Mouse (Mus musculus) midbrain, embryonic 13.5 days (tissue): Measurements from ENCODE around the gene Olfr1509. TPM values are rescaled to one million over a fixed set of nuclear protein-coding genes. Genes with fewer than 3 reads are reported as not detected.
"Not testable (repeated sequence)": the region's sequence is repeated elsewhere in the genome, so short reads cannot be mapped to it uniquely, and the experiment has no call there.

Experiments
- ATAC-seq: fragments of 200-750 bp; cut with Nextera tagmentation; 2 replicates; pipeline ENCODE4 v1.8.0; 2017; ENCODE audit warnings: mild to moderate bottlenecking, moderate TSS enrichment, moderate library complexity
- H3K27ac ChIP-seq: fragments of 300-500 bp; sonication (generic); 2 replicates; pipeline ENCODE4 v1.5.1; 2015; ENCODE audit warnings: inconsistent platforms, mild to moderate bottlenecking, moderate library complexity
- H3K27me3 ChIP-seq: fragments of 300-500 bp; sonication (generic); 2 replicates; pipeline ENCODE4 v1.6.1; 2015; ENCODE audit warnings: mild to moderate bottlenecking, inconsistent platforms
- H3K36me3 ChIP-seq: fragments of 300-500 bp; sonication (generic); 2 replicates; pipeline ENCODE4 v1.6.1; 2015; ENCODE audit warnings: mild to moderate bottlenecking, inconsistent platforms
- H3K4me1 ChIP-seq: fragments of 300-500 bp; sonication (generic); replicated peaks from 2 replicates; pipeline ENCODE4 v1.6.1; 2015; ENCODE audit warnings: inconsistent platforms
- H3K4me2 ChIP-seq: fragments of 300-500 bp; sonication (generic); replicated peaks from 2 replicates; pipeline ENCODE4 v1.6.1; 2015; ENCODE audit warnings: moderate library complexity, mild to moderate bottlenecking, inconsistent platforms
- H3K4me3 ChIP-seq: fragments of 300-500 bp; sonication (generic); replicated peaks from 2 replicates; pipeline ENCODE4 v1.5.1; 2015; ENCODE audit warnings: mild to moderate bottlenecking, inconsistent platforms
- H3K9ac ChIP-seq: fragments of 300-500 bp; sonication (generic); replicated peaks from 2 replicates; pipeline ENCODE4 v1.6.1; 2015; ENCODE audit warnings: mild to moderate bottlenecking, inconsistent platforms
- H3K9me3 ChIP-seq: fragments of 300-500 bp; sonication (generic); 2 replicates; pipeline ENCODE4 v1.6.1; 2016; ENCODE audit warnings: mild to moderate bottlenecking, inconsistent platforms
- WGBS: fragments of 180-500 bp; shearing (Covaris S2); methylation state at CpG from one replicate; pipeline ENCODE4 v1.1.7; 2015; 5-methylcytosine and 5-hydroxymethylcytosine counted together
- polyA plus RNA-seq: library from polyadenylated mRNA; unstranded; fragments of >200 nt; fragmentation: Nextera tagmentation; extraction: Ambion mirVana; gene quantifications from 2 replicates; pipeline ENCODE4 v1.2.1, GENCODE M21; 2015

Olfr1509 gene
- polyA plus RNA-seq, result not detected in 2 replicates

- no peak for ATAC-seq
- Histone ChIP-seq H3K9ac (no peak within 1 kb of the TSS), H3K27ac (no peak within 1 kb of the TSS), H3K9me3 (no peaks in the 10 kb centered on the region), H3K4me2 (no peak within 1 kb of the TSS), H3K4me3 (no peak within 1 kb of the TSS), H3K4me1 (no peaks in the 10 kb centered on the region), H3K36me3 (no peaks in the 10 kb centered on the region), H3K27me3 (no peaks in the 10 kb centered on the region)
These were observed at the start of gene Olfr1509 for GRCm38 (mm10) chr14:52442690-52443089. TSS of gene Olfr1509 (plus strand) at chr14:52442990.

- 84% methylated on average over 4 of the region's 4 CpGs for WGBS
- Histone ChIP-seq H3K4me2 (no peak within 1 kb of the TSS), H3K4me3 (no peak within 1 kb of the TSS)
These were observed 45.5 kb upstream of the Olfr1509 start, which contains the start of gene Olfr1511 for GRCm38 (mm10) chr14:52397279-52397678. TSS of gene Olfr1511 (minus strand) at chr14:52397379.

DNA sequence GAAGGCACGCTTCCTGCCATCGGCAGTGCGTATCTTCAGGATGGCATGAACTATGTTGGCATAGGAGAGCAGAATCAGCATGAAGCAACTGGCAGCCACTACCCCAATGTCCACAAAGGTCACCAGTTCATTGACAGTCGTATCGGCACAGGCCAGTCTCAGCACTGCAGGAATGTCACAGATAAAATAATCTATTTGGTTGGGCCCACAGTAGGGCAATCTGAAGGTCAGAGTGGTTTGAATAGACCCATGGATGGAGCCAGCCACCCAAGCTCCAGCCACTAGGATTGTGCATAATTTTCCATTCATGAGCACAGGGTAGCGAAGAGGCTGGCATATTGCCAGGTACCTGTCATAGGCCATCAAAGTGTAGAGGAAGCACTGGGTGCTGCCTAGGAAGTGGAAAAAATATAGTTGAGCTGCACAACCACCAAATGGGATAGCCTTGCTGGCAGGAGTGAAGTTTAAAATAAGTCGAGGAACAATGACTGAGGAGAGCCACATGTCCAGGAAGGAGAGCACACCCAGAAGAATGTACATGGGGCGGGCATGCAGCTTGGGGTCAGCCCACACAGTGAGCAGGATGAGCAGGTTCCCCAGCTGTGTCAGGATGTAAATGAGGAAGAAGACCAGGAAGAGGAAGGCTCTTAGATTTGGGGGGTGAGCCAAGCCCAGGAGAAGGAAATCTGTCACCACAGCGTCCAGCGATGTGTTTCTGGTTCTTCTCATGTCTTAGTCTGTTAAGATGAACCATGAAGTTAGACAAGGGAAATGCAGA is 32.5 kb upstream of the Olfr1509 start:
- 82% methylated on average over 7 of the region's 10 CpGs for WGBS
- not testable (repeated sequence) for H3K4me1 ChIP-seq, H3K27me3 ChIP-seq, H3K9me3 ChIP-seq, H3K4me2 ChIP-seq, H3K27ac ChIP-seq, H3K9ac ChIP-seq, H3K36me3 ChIP-seq, H3K4me3 ChIP-seq
- 0 out of 2 replicates have a peak, but pooled peaks have one; percentile 20 for ATAC-seq

More at GRCm38 (mm10) chr14:52397279-52397678, 45.5 kb upstream of the Olfr1509 start, which contains the start of gene Olfr1511:
- Histone ChIP-seq H3K9ac (no peak within 1 kb of the TSS), H3K27ac (no peak within 1 kb of the TSS), H3K27me3 (no peaks in the 10 kb centered on the region), H3K36me3 (no peaks in the 10 kb centered on the region), H3K9me3 (no peaks in the 10 kb centered on the region), H3K4me1 (no peaks in the 10 kb centered on the region)
- no peak for ATAC-seq

- ATAC-seq, result no peak
- no peak within 1 kb of the TSS for H3K4me2 ChIP-seq
- 91% methylated on average over 3 of the region's 3 CpGs for WGBS
These were observed 28.5 kb upstream of the Olfr1509 start, which contains the start of gene Olfr1510 for GRCm38 (mm10) chr14:52414273-52414672. TSS of gene Olfr1510 (minus strand) at chr14:52414373.

GRCm38 (mm10) chr14:52427686-52428085 is 15.1 kb upstream of the Olfr1509 start:
- 91% methylated on average over 1 of the region's 1 CpGs for WGBS
- Histone ChIP-seq H3K9me3 (no peaks in the 10 kb centered on the region), H3K27ac (no peak overlapping the region), H3K27me3 (no peaks in the 10 kb centered on the region), H3K9ac (no peak overlapping the region), H3K4me3 (no peak overlapping the region), H3K4me1 (no peaks in the 10 kb centered on the region), H3K4me2 (no peak overlapping the region), H3K36me3 (no peaks in the 10 kb centered on the region)
- no peak for ATAC-seq

More at GRCm38 (mm10) chr14:52414273-52414672, 28.5 kb upstream of the Olfr1509 start, which contains the start of gene Olfr1510:
- Histone ChIP-seq H3K27me3 (no peaks in the 10 kb centered on the region), H3K4me3 (no peak within 1 kb of the TSS), H3K27ac (no peak within 1 kb of the TSS), H3K9ac (no peak within 1 kb of the TSS), H3K4me1 (no peaks in the 10 kb centered on the region), H3K9me3 (no peaks in the 10 kb centered on the region), H3K36me3 (no peaks in the 10 kb centered on the region)

DNA sequence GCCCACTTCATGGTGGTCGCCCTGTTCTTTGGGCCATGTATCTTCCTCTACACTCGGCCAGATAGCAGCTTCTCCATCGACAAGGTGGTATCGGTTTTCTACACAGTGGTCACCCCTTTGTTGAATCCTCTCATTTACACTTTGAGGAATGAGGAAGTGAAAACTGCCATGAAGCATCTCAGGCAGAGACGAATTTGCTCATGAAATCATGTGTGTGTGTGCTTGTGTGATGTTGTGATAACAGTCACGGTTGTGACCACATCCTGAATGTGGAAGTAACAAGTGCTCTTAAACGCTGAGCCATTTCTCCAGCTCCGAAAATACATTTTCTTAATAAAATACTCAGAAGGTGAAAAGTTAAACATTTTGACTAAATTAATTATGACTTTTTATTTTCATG is 8.3 kb downstream of the Olfr1509 start:
- H3K27ac ChIP-seq, result no peak overlapping the region
- H3K27me3 ChIP-seq, result no peaks in the 10 kb centered on the region
- no peak for ATAC-seq
- H3K4me1 ChIP-seq, result no peaks in the 10 kb centered on the region
- no peaks in the 10 kb centered on the region for H3K36me3 ChIP-seq
- H3K4me2 ChIP-seq, result no peak overlapping the region
- H3K9ac ChIP-seq, result no peak overlapping the region
- no peak overlapping the region for H3K4me3 ChIP-seq
- 91% methylated on average over 8 of the region's 8 CpGs for WGBS
- no peaks in the 10 kb centered on the region; the same call in 1 of the 2 replicates for H3K9me3 ChIP-seq

DNA sequence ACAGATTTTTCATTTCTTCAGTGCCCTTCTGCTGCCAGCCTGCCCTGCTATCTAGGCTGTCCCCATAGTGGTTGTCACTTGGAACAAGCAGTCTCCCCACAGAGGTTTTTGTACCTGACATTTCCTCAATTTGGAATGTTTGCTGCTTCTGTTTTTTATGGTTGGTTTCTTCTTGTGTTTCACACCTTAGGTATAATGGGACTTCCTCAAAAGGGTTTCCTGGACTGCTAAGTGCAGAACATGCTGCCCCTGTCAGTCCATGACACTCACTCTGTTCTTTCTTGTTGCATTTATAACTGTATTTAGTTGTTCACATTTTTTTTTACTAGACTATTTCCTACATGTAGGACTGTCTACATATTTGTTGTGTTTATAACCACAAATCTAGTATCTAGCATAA is 19.1 kb downstream of the Olfr1509 start:
- Histone ChIP-seq H3K4me2 (no peak overlapping the region), H3K4me3 (no peak overlapping the region), H3K9me3 (0 out of 2 replicates have a peak, but pooled peaks cover 1% of the 10 kb centered on the region), H3K9ac (no peak overlapping the region), H3K27me3 (no peaks in the 10 kb centered on the region), H3K27ac (no peak overlapping the region), H3K4me1 (no peaks in the 10 kb centered on the region), H3K36me3 (no peaks in the 10 kb centered on the region)
- no peak for ATAC-seq

DNA sequence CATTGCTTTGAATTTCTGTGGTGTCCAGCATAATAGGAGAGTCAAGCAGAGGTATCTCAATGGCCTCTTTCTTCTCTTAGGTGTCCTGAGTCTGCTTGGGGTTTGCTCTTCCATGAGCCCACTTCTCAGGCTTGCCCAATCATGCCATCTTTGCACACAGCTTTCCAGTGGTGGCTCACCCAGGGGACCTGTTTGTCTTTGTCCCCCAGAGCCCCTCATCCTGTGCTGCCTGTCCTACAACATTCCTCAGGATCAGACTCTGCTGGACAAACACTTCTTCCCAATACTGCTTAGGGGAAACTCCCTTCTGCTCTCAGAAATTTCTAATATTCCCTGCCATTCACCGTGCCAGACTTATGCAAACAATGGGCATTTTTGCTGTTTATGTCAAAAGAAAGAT is 22.9 kb downstream of the Olfr1509 start:
- H3K4me1 ChIP-seq, result no peaks in the 10 kb centered on the region
- H3K9me3 ChIP-seq, result no peaks in the 10 kb centered on the region
- H3K27ac ChIP-seq, result no peak overlapping the region
- H3K36me3 ChIP-seq, result no peaks in the 10 kb centered on the region
- H3K4me3 ChIP-seq, result no peak overlapping the region
- WGBS, result 89% methylated on average over 1 of the region's 1 CpGs
- ATAC-seq, result no peak
- no peaks in the 10 kb centered on the region for H3K27me3 ChIP-seq
- H3K9ac ChIP-seq, result no peak overlapping the region
- no peak overlapping the region for H3K4me2 ChIP-seq

- H3K9ac ChIP-seq, result no peak within 1 kb of the TSS
- H3K27me3 ChIP-seq, result no peaks in the 10 kb centered on the region
- no peaks in the 10 kb centered on the region for H3K4me1 ChIP-seq
- H3K27ac ChIP-seq, result no peak within 1 kb of the TSS
- no peaks in the 10 kb centered on the region for H3K36me3 ChIP-seq
- no peak for ATAC-seq
- WGBS, result 71% methylated on average over 2 of the region's 2 CpGs
- no peak within 1 kb of the TSS for H3K4me3 ChIP-seq
- H3K4me2 ChIP-seq, result no peak within 1 kb of the TSS
- H3K9me3 ChIP-seq, result no peaks in the 10 kb centered on the region
These were observed 24.6 kb downstream of the Olfr1509 start, which contains the start of gene Olfr1508 for GRCm38 (mm10) chr14:52467395-52467794. TSS of gene Olfr1508 (minus strand) at chr14:52467495.

DNA sequence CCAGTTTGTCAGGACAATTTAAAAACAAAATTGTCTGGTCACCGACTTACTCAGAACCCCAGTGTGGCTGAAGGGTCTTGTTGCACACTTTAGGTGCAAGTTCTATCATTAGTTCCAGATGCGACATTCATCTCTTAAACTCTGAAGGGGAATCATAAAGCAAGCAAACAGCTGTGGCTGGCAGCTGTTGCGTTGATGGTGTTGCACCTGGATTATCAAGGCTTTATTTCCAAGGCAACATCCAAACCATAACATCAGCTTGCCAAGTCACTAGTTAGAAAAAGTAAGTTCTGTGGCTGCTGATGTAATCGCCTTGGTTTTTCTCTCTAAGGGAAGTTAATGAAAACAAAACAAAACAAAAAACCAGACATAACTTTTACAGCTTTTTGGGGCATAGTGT is 52.7 kb downstream of the Olfr1509 start, which contains the start of gene Olfr1507:
TSS of gene Olfr1507 (minus strand) at position 234 of the 400 bp plus-strand sequence.
- Histone ChIP-seq H3K27me3 (no peaks in the 10 kb centered on the region), H3K36me3 (no peaks in the 10 kb centered on the region), H3K9ac (no peak within 1 kb of the TSS), H3K4me3 (no peak within 1 kb of the TSS), H3K9me3 (no peaks in the 10 kb centered on the region), H3K4me2 (no peak within 1 kb of the TSS), H3K27ac (no peak within 1 kb of the TSS), H3K4me1 (no peaks in the 10 kb centered on the region)
- no peak for ATAC-seq
- WGBS, result 90% methylated on average over 4 of the region's 4 CpGs
